Mouse (Mus musculus) liver, adult 2 months (tissue): Measurements from ENCODE around the gene Cars. TPM values are rescaled to one million over a fixed set of nuclear protein-coding genes. Genes with fewer than 3 reads are reported as not detected.

ENCODE experiments used
- DNase-seq: peaks from one replicate; pipeline ENCODE4 v3.0.0-alpha.2; 2011; ENCODE audit warnings: low read depth, low spot score; ENCODE audit errors: extremely low read depth
- H3K27ac ChIP-seq: fragments of 200-500 bp; replicated peaks from 2 replicates; pipeline ENCODE4 v1.5.1; 2012; ENCODE audit warnings: low read depth, mild to moderate bottlenecking, control low read depth, inconsistent platforms, low read length; ENCODE audit not compliant: insufficient read depth
- H3K27me3 ChIP-seq: fragments of 200-500 bp; 2 replicates; pipeline ENCODE4 v1.6.1; 2012; ENCODE audit warnings: mild to moderate bottlenecking, moderate library complexity, low read length, inconsistent platforms; ENCODE audit not compliant: control insufficient read depth, insufficient read depth
- H3K36me3 ChIP-seq: fragments of 200-500 bp; 2 replicates; pipeline ENCODE4 v1.6.1; 2012; ENCODE audit warnings: low read length, inconsistent platforms; ENCODE audit not compliant: control insufficient read depth, insufficient read depth
- H3K4me1 ChIP-seq: fragments of 200-500 bp; 2 replicates; pipeline ENCODE4 v1.6.1; 2011; ENCODE audit warnings: low read length; ENCODE audit not compliant: control insufficient read depth, insufficient read depth
- H3K4me3 ChIP-seq: fragments of 200-500 bp; 2 replicates; pipeline ENCODE4 v1.5.1; 2011; ENCODE audit warnings: low read depth, mild to moderate bottlenecking, control low read depth, low read length, moderate library complexity; ENCODE audit not compliant: insufficient read depth
- H3K79me2 ChIP-seq: fragments of 200-500 bp; 2 replicates; pipeline ENCODE4 v1.6.1; 2012; ENCODE audit warnings: inconsistent platforms, mild to moderate bottlenecking, low read length, moderate library complexity; ENCODE audit not compliant: control insufficient read depth, insufficient read depth
- H3K9ac ChIP-seq: fragments of 200-500 bp; 2 replicates; pipeline ENCODE4 v1.6.1; 2012; ENCODE audit warnings: low read depth, mild to moderate bottlenecking, control low read depth, inconsistent platforms, low read length
- CTCF ChIP-seq: fragments of 200-500 bp; IDR thresholded peaks from 2 replicates; pipeline ENCODE4 v1.5.1; 2011; ENCODE audit warnings: low read depth, low read length, control low read depth
- POLR2A ChIP-seq: fragments of 200-500 bp; IDR thresholded peaks from 2 replicates; pipeline ENCODE4 v1.6.1; 2011; ENCODE audit warnings: low read length, control low read depth; ENCODE audit not compliant: insufficient read depth; ENCODE audit errors: extremely low read depth
- WGBS: fragments of 180-500 bp; shearing (Covaris S2); methylation state at CpG from one replicate; pipeline ENCODE4 v1.1.7; 2018; 5-methylcytosine and 5-hydroxymethylcytosine counted together
- polyA plus RNA-seq: library from polyadenylated mRNA; depleted of rRNA; stranded (reverse); fragments of >200 nt; gene quantifications from 2 replicates; pipeline ENCODE4 v1.2.3, GENCODE M21; 2012
- total RNA-seq: library from RNA; depleted of rRNA; stranded (reverse); fragments of >200 nt; gene quantifications from 2 replicates; pipeline ENCODE4 v1.2.3, GENCODE M21; 2014

Cars gene
- total and polyA plus RNA-seq, 2 experiments = 13.6 to 20.0 TPM

- no peak for DNase-seq
- H3K27me3 ChIP-seq = no peaks in the 10 kb centered on the region
- peaks cover 19% of the 10 kb centered on the region; the same call in 1 of the 2 replicates for H3K79me2 ChIP-seq
- peak overlapping the region; percentile 91 for H3K4me3 ChIP-seq
- TF ChIP-seq CTCF = no peak
- TF ChIP-seq POLR2A = no peak
- 14% methylated on average over 15 of the region's 15 CpGs for WGBS
- H3K9ac ChIP-seq = no peak overlapping the region
- peaks cover 14% of the 10 kb centered on the region for H3K4me1 ChIP-seq
- no peak overlapping the region for H3K27ac ChIP-seq
- no peaks in the 10 kb centered on the region for H3K36me3 ChIP-seq
These were observed 396 bp upstream of the Cars start for GRCm38 (mm10) chr7:143600231-143600740.

GRCm38 (mm10) chr7:143594865-143595264 lies 5.0 kb downstream of the Cars start:
- no peak for TF ChIP-seq CTCF
- TF ChIP-seq POLR2A = no peak
- 66% methylated on average over 5 of the region's 5 CpGs for WGBS
- Histone ChIP-seq H3K4me3 (no peak overlapping the region), H3K27me3 (no peaks in the 10 kb centered on the region), H3K79me2 (peaks cover 24% of the 10 kb centered on the region; the same call in 1 of the 2 replicates), H3K4me1 (peaks cover 11% of the 10 kb centered on the region), H3K27ac (no peak overlapping the region), H3K9ac (no peak overlapping the region), H3K36me3 (peaks cover 2% of the 10 kb centered on the region; the same call in 1 of the 2 replicates)
- no peak for DNase-seq

GRCm38 (mm10) chr7:143592255-143592654 lies 7.6 kb downstream of the Cars start:
- no peak for TF ChIP-seq CTCF
- no peak for TF ChIP-seq POLR2A
- WGBS = 93% methylated on average over 10 of the region's 10 CpGs
- H3K36me3 ChIP-seq = peaks cover 6% of the 10 kb centered on the region; the same call in 1 of the 2 replicates
- no peak overlapping the region for H3K9ac ChIP-seq
- H3K79me2 ChIP-seq = peaks cover 11% of the 10 kb centered on the region; the same call in 1 of the 2 replicates
- H3K4me1 ChIP-seq = 0 out of 2 replicates have a peak, but pooled peaks cover 2% of the 10 kb centered on the region
- no peak overlapping the region for H3K4me3 ChIP-seq
- no peaks in the 10 kb centered on the region for H3K27me3 ChIP-seq
- no peak overlapping the region for H3K27ac ChIP-seq
- no peak for DNase-seq

GRCm38 (mm10) chr7:143588006-143588405 lies 11.9 kb downstream of the Cars start:
- Histone ChIP-seq H3K79me2 (0 out of 2 replicates have a peak, but pooled peaks cover 5% of the 10 kb centered on the region), H3K9ac (no peak overlapping the region), H3K4me3 (no peak overlapping the region), H3K36me3 (peaks cover 19% of the 10 kb centered on the region), H3K4me1 (no peaks in the 10 kb centered on the region), H3K27me3 (no peaks in the 10 kb centered on the region), H3K27ac (no peak overlapping the region)
- 39% methylated on average over 4 of the region's 4 CpGs for WGBS
- TF ChIP-seq POLR2A (no peak), CTCF (no peak)
- peak; percentile 51 for DNase-seq

- Histone ChIP-seq H3K36me3 (peaks cover 22% of the 10 kb centered on the region), H3K27ac (no peak overlapping the region)
- WGBS = 46% methylated on average over 5 of the region's 5 CpGs
These were observed 12.3 kb downstream of the Cars start for GRCm38 (mm10) chr7:143587586-143587985.

GRCm38 (mm10) chr7:143583956-143584355 lies 15.9 kb downstream of the Cars start:
- DNase-seq = peak; percentile 32
- TF ChIP-seq CTCF (peak; percentile 88), POLR2A (no peak)
- H3K36me3 ChIP-seq = peaks cover 38% of the 10 kb centered on the region

More at GRCm38 (mm10) chr7:143587586-143587985, 12.3 kb downstream of the Cars start:
- 0 out of 2 replicates have a peak, but pooled peaks cover 2% of the 10 kb centered on the region for H3K79me2 ChIP-seq
- DNase-seq = peak; percentile 64
- TF ChIP-seq CTCF = no peak
- TF ChIP-seq POLR2A = no peak
- no peak overlapping the region for H3K9ac ChIP-seq
- no peaks in the 10 kb centered on the region for H3K4me1 ChIP-seq
- no peak overlapping the region for H3K4me3 ChIP-seq
- no peaks in the 10 kb centered on the region for H3K27me3 ChIP-seq

More at GRCm38 (mm10) chr7:143583956-143584355, 15.9 kb downstream of the Cars start:
- Histone ChIP-seq H3K9ac (no peak overlapping the region), H3K27ac (no peak overlapping the region), H3K4me1 (no peaks in the 10 kb centered on the region), H3K27me3 (no peaks in the 10 kb centered on the region), H3K79me2 (no peaks in the 10 kb centered on the region), H3K4me3 (no peak overlapping the region)
- 52% methylated on average over 3 of the region's 3 CpGs for WGBS
